Mouse (Mus musculus) heart, postnatal 4 days (tissue): Measurements from ENCODE around the gene Rnf186. TPM values are rescaled to one million over a fixed set of nuclear protein-coding genes. Genes with fewer than 3 reads are reported as not detected.

Source experiments
- DNase-seq: peaks from one replicate; pipeline ENCODE4 v3.0.0; 2021
- total RNA-seq, 2 experiments: library from RNA; stranded (reverse); gene quantifications; 2 replicates each; pipeline ENCODE4 v1.2.3; 2021

Gene Rnf186
- total RNA-seq, 2 experiments from 2014 or later = not detected

DNA sequence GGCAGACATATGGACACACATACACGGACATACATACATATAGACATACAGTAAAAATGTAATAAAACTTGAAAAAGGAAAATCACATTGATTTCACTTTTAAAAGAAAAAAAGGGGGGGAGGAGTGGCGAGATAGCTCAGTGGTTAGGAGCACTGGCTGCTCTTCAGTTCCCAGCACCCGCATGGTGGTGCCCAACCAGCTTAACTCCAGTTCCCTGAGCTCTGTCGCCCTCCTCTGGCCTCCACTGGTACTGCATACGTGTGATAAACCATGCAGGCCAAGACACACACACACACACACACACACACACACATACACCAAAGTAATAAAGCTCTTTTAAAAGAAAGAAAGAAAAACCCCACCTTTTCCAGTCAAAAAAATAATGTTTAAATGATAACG lies 47.9 kb downstream of the Rnf186 start:
- DNase-seq = peak; percentile 23

Other genes starting within 250 kb of the Rnf186 start
- gene Pla2g2c, start 242.3 kb upstream of the Rnf186 start, total RNA-seq = not detected
- 1 to 10 TPM in 1 of 2 experiments, under 1 TPM in 1; 0.79 to 1.0 TPM for gene Ubxn10, start 229.9 kb upstream of the Rnf186 start, total RNA-seq
- under 1 TPM in 1 of 2 experiments, not detected in 1; 0.10 TPM for gene Pla2g2f, start 209.5 kb upstream of the Rnf186 start, total RNA-seq
- not detected for gene Pla2g2d, start 191.4 kb upstream of the Rnf186 start, total RNA-seq
- gene Pla2g5, start 103.6 kb upstream of the Rnf186 start, total RNA-seq = 1 to 10 TPM; 7.9 to 8.6 TPM
- gene Gm13030, start 93.1 kb upstream of the Rnf186 start, total RNA-seq = not detected
- gene Pla2g2e, start 89.2 kb upstream of the Rnf186 start, total RNA-seq = under 1 TPM; 0.36 to 0.59 TPM
- gene Otud3, start 53.2 kb upstream of the Rnf186 start, total RNA-seq = 1 to 10 TPM; 7.5 to 9.3 TPM
- gene Tmco4, start 5.8 kb downstream of the Rnf186 start, total RNA-seq = 10 to 100 TPM; 11.7 to 14.2 TPM
- not detected for gene Htr6, start 108.5 kb downstream of the Rnf186 start, total RNA-seq
- gene Nbl1, start 125.9 kb downstream of the Rnf186 start, total RNA-seq = 10 to 100 TPM; 19.6 to 20.8 TPM
- gene Minos1, start 164.0 kb downstream of the Rnf186 start, total RNA-seq = 100 to 1,000 TPM; 588 to 656 TPM
- gene Capzb, start 225.8 kb downstream of the Rnf186 start, total RNA-seq = 100 to 1,000 TPM; 423 to 429 TPM